Mouse (Mus musculus) G1E (cell line): ENCODE measurements at regions not wholly inside any gene's neighbourhood (a gene's known extent, or its start where the extent isn't known, plus 50 kb on each side); places are given as distances from the start of the nearest gene placed in this dataset.

ENCODE experiments used
- ATAC-seq: 2 replicates; pipeline ENCODE4 v1.8.0; 2016; ENCODE audit warnings: mild to moderate bottlenecking; ENCODE audit not compliant: insufficient number of reproducible peaks, poor library complexity, low FRiP score, severe bottlenecking; ENCODE audit errors: extremely low read depth
- DNase-seq: peaks from one replicate; pipeline ENCODE4 v3.0.0; 2012; ENCODE audit warnings: low spot score
- H3K27me3 ChIP-seq: 2 replicates; pipeline ENCODE4 v1.6.1; 2012; ENCODE audit warnings: mild to moderate bottlenecking, low read length, inconsistent platforms; ENCODE audit not compliant: insufficient read depth
- H3K36me3 ChIP-seq: replicated peaks from 2 replicates; pipeline ENCODE3; 2012; ENCODE audit warnings: mild to moderate bottlenecking, inconsistent platforms
- H3K4me1 ChIP-seq: 2 replicates; pipeline ENCODE4 v1.6.1; 2012; ENCODE audit warnings: low read depth, low read length, inconsistent platforms, mixed read lengths; ENCODE audit not compliant: insufficient read depth
- H3K4me3 ChIP-seq: 2 replicates; pipeline ENCODE4 v1.5.1; 2012; ENCODE audit warnings: low read depth, mild to moderate bottlenecking, inconsistent platforms, low read length, moderate library complexity, mixed read lengths
- H3K9me3 ChIP-seq: replicated peaks from 2 replicates; pipeline ENCODE4 v1.6.1; 2012; ENCODE audit warnings: inconsistent platforms
- CTCF ChIP-seq: IDR thresholded peaks from 2 replicates; pipeline ENCODE4 v1.5.1; 2012; ENCODE audit warnings: low read depth, low read length, inconsistent platforms, mixed read lengths
- GATA1 ChIP-seq: IDR thresholded peaks from 2 replicates; pipeline ENCODE4 v1.6.1; 2012; ENCODE audit warnings: borderline replicate concordance, low read length, inconsistent platforms, mixed read lengths
- GATA2 ChIP-seq: IDR thresholded peaks from 2 replicates; pipeline ENCODE4 v1.6.1; 2012; ENCODE audit warnings: low read depth, low read length, inconsistent platforms, borderline replicate concordance
- POLR2AphosphoS5 ChIP-seq: IDR thresholded peaks from 2 replicates; pipeline ENCODE4 v1.6.1; 2012; ENCODE audit warnings: low read depth, low read length, inconsistent platforms; ENCODE audit not compliant: insufficient replicate concordance
- TAL1 ChIP-seq: conservative IDR thresholded peaks from 2 replicates; pipeline ENCODE4 v1.6.1; 2012; ENCODE audit warnings: low read depth, low read length, inconsistent platforms, mixed read lengths

- no peak overlapping the region for H3K4me3 ChIP-seq
- ATAC-seq (no peak), DNase-seq (no peak)
- H3K27me3 ChIP-seq = peaks cover 6% of the 10 kb centered on the region; the same call in 1 of the 2 replicates
- no peak for TF ChIP-seq TAL1
- no peaks in the 10 kb centered on the region for H3K9me3 ChIP-seq
- no peaks in the 10 kb centered on the region for H3K36me3 ChIP-seq
- H3K4me1 ChIP-seq = 0 out of 2 replicates have a peak, but pooled peaks cover 2% of the 10 kb centered on the region
Measured at GRCm38 (mm10) chr3:38128486-38129166, 356.0 kb downstream of the Ankrd50 start.

- no peaks in the 10 kb centered on the region for H3K4me1 ChIP-seq
- no peak for ATAC-seq
- no peaks in the 10 kb centered on the region for H3K9me3 ChIP-seq
- TF ChIP-seq TAL1 (no peak), GATA2 (no peak), CTCF (no peak), POLR2AphosphoS5 (no peak), GATA1 (no peak)
- H3K4me3 ChIP-seq = no peak overlapping the region
- H3K36me3 ChIP-seq = no peaks in the 10 kb centered on the region
- peaks cover 4% of the 10 kb centered on the region; the same call in 1 of the 2 replicates for H3K27me3 ChIP-seq
- DNase-seq = no peak
Measured at GRCm38 (mm10) chr3:38116071-38116787, 368.4 kb downstream of the Ankrd50 start.

- no peaks in the 10 kb centered on the region for H3K36me3 ChIP-seq
- no peak for TF ChIP-seq TAL1
- TF ChIP-seq POLR2AphosphoS5 = no peak
- TF ChIP-seq CTCF = no peak
- TF ChIP-seq GATA1 = no peak
- TF ChIP-seq GATA2 = no peak
- H3K4me1 ChIP-seq = no peaks in the 10 kb centered on the region
- no peak overlapping the region for H3K4me3 ChIP-seq
- no peak for ATAC-seq
- no peaks in the 10 kb centered on the region for H3K27me3 ChIP-seq
- DNase-seq = no peak
- H3K9me3 ChIP-seq = no peaks in the 10 kb centered on the region
Measured at GRCm38 (mm10) chr3:38112568-38112967, 372.1 kb downstream of the Ankrd50 start.

GRCm38 (mm10) chr3:38105022-38105857 is 379.4 kb downstream of the Ankrd50 start:
- Histone ChIP-seq H3K27me3 (0 out of 2 replicates have a peak, but pooled peaks cover 4% of the 10 kb centered on the region), H3K4me3 (no peak overlapping the region), H3K9me3 (no peaks in the 10 kb centered on the region), H3K36me3 (no peaks in the 10 kb centered on the region), H3K4me1 (no peaks in the 10 kb centered on the region)
- TF ChIP-seq CTCF = no peak
- TF ChIP-seq POLR2AphosphoS5 = no peak
- no peak for TF ChIP-seq GATA2
- TF ChIP-seq TAL1 = no peak
- DNase-seq (no peak), ATAC-seq (no peak)

- H3K27me3 ChIP-seq = 0 out of 2 replicates have a peak, but pooled peaks cover 4% of the 10 kb centered on the region
- no peak for DNase-seq
- H3K9me3 ChIP-seq = no peaks in the 10 kb centered on the region
- no peak for ATAC-seq
- no peaks in the 10 kb centered on the region for H3K36me3 ChIP-seq
- no peak overlapping the region for H3K4me3 ChIP-seq
- no peaks in the 10 kb centered on the region for H3K4me1 ChIP-seq
- TF ChIP-seq TAL1 (no peak), CTCF (no peak), GATA1 (no peak), GATA2 (no peak), POLR2AphosphoS5 (no peak)
Measured at GRCm38 (mm10) chr3:38104418-38104817, 380.1 kb upstream of the Gm5148 start.

- TF ChIP-seq TAL1 (no peak), GATA1 (no peak), POLR2AphosphoS5 (no peak), CTCF (no peak), GATA2 (no peak)
- no peaks in the 10 kb centered on the region for H3K9me3 ChIP-seq
- no peak overlapping the region for H3K4me3 ChIP-seq
- H3K27me3 ChIP-seq = 0 out of 2 replicates have a peak, but pooled peaks cover 4% of the 10 kb centered on the region
- no peak for DNase-seq
- no peaks in the 10 kb centered on the region for H3K4me1 ChIP-seq
- no peak for ATAC-seq
- no peaks in the 10 kb centered on the region for H3K36me3 ChIP-seq
Measured at GRCm38 (mm10) chr3:38102985-38103384, 378.7 kb upstream of the Gm5148 start.
